Mouse (Mus musculus): Measurements from ENCODE around the gene Gm8122. TPM values are rescaled to one million over a fixed set of nuclear protein-coding genes. Genes with fewer than 3 reads are reported as not detected.
"Not testable (repeated sequence)": the region's sequence is repeated elsewhere in the genome, so short reads cannot be mapped to it uniquely, and the experiment has no call there.

Gene Gm8122
- not detected in 2 replicates for polyA plus RNA-seq (2014; fragmentation: Nextera tagmentation; extraction: Ambion mirVana)

DNA sequence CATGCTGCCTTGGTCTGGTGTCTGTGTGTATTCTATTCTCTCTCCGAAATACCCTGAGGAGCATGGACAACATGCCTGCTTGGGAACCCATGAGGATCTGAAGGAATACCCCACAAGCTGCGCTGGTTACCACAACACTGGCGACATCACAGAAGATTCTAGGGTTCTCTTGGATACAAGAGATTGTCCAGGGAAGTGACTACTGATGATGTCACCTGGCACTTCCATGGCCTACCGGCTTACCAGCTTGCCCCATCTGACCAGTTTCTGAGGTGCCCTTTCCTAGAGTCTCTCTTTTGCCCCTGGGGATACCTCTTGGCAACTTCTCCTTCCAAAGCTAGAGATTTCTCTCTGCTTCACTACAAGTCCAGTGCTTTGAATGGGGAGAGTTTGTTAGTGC, at the start of gene Gm8122:
TSS of gene Gm8122 (minus strand) at position 101 of the 400 bp plus-strand sequence.
- H3K27ac ChIP-seq (ENCODE audit: low read depth, low read length); H3K9ac ChIP-seq (replicated peaks; ENCODE audit: low read depth, low read length); H3K9me3 ChIP-seq (ENCODE audit: control insufficient read depth, low read length); H3K27me3 ChIP-seq (ENCODE audit: control insufficient read depth, insufficient read depth, low read length); ATAC-seq (ENCODE audit: low read depth); H3K4me1 ChIP-seq (ENCODE audit: control insufficient read depth, insufficient read depth, low read length); H3K4me3 ChIP-seq (ENCODE audit: low read depth, low read length); H3K4me2 ChIP-seq (ENCODE audit: low read depth, low read length); H3K36me3 ChIP-seq (ENCODE audit: control insufficient read depth, insufficient read depth, low read length): not testable (repeated sequence)
- 91% methylated on average over 2 of the region's 4 CpGs for WGBS

DNA sequence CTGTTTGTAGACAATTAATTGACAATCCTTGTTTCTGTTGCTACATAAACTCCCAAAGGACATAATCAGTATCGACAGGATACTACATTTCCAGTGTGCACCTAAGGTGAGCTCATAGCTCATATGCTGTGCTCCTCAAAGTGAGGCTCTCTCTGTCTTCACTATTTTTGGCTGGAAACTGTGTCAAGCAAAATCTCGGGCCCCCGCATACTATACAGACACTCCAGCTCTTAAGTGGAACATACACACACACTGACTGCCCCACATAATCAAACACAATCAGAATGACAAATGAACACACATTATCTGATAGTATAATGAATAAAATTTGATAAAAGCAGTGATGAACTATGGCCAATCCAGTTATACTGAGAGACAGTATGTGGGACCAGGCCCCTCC, 43.6 kb upstream of the Gm8122 start:
- not testable (repeated sequence) for H3K9ac ChIP-seq (replicated peaks; ENCODE audit: low read depth, low read length); H3K27me3 ChIP-seq (ENCODE audit: control insufficient read depth, insufficient read depth, low read length); H3K27ac ChIP-seq (ENCODE audit: low read depth, low read length); H3K4me3 ChIP-seq (ENCODE audit: low read depth, low read length); H3K4me2 ChIP-seq (ENCODE audit: low read depth, low read length); H3K4me1 ChIP-seq (ENCODE audit: control insufficient read depth, insufficient read depth, low read length); H3K36me3 ChIP-seq (ENCODE audit: control insufficient read depth, insufficient read depth, low read length); ATAC-seq (ENCODE audit: low read depth); H3K9me3 ChIP-seq (ENCODE audit: control insufficient read depth, low read length)
- 93% methylated on average over 3 of the region's 3 CpGs for WGBS

DNA sequence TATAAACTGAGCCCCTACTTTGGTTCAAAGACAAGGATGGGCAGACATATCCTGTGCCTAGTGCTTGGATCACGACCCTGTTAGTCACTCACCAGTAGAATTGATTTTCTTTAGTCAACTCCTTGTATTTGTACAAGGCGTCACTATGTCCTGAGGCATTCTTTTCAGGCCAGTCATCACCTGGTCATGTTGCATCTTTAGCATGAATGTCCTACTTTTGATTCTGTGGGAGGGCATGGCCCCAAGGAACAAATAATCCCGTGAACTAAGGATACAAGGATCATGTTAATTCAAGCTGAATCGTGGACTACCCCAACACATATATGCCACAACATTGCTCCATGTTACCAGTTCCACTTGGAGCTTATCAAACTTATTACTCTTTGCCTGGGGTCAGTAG, 43.0 kb upstream of the Gm8122 start:
- not testable (repeated sequence) for H3K27ac ChIP-seq (ENCODE audit: low read depth, low read length); H3K9me3 ChIP-seq (ENCODE audit: control insufficient read depth, low read length); H3K4me3 ChIP-seq (ENCODE audit: low read depth, low read length); H3K36me3 ChIP-seq (ENCODE audit: control insufficient read depth, insufficient read depth, low read length); H3K9ac ChIP-seq (replicated peaks; ENCODE audit: low read depth, low read length); ATAC-seq (ENCODE audit: low read depth); H3K4me1 ChIP-seq (ENCODE audit: control insufficient read depth, insufficient read depth, low read length); H3K27me3 ChIP-seq (ENCODE audit: control insufficient read depth, insufficient read depth, low read length); H3K4me2 ChIP-seq (ENCODE audit: low read depth, low read length)
- WGBS: 59% methylated on average over 4 of the region's 4 CpGs

DNA sequence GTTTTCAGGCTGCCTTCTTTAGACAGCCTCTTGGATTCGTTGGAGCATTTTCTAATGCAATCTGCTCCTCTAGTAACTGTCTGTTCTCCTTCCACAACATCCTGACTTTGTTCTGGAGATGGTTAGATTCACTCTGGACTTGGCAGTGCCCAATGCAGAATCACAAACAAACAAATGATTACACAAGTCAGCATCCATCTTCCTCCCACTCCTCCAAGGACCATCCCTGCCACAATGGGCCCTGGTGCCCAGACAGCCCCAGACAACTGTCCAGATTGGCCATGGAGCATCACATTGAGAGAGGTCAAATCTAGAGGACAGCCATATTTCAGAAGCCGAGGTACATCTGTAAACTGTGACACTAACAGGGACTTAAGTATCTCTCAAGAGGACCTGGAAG, 42.4 kb upstream of the Gm8122 start:
- WGBS: 67% methylated on average over 2 of the region's 2 CpGs

DNA sequence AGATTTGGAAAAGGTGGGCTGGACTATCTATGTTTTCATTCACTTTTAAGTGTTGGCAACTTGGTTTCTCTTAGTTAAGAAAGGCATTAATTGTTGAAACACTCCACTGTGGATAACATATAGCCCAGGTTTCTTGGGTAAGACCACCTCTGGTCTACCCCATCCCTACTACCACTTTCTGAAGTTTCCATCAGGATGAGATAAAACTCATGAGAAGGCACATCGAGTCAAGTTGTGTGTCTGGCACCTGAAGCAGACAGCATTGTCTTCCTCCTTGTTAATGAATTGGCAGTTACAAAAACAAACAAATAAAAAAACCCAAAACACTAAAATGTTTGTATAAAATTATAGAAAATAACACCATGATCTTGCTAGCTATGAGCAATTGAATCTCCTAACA, 40.6 kb upstream of the Gm8122 start:
- not testable (repeated sequence) for ATAC-seq (ENCODE audit: low read depth); H3K4me2 ChIP-seq (ENCODE audit: low read depth, low read length); H3K27me3 ChIP-seq (ENCODE audit: control insufficient read depth, insufficient read depth, low read length); H3K4me3 ChIP-seq (ENCODE audit: low read depth, low read length); H3K9me3 ChIP-seq (ENCODE audit: control insufficient read depth, low read length); H3K27ac ChIP-seq (ENCODE audit: low read depth, low read length); H3K9ac ChIP-seq (replicated peaks; ENCODE audit: low read depth, low read length); H3K4me1 ChIP-seq (ENCODE audit: control insufficient read depth, insufficient read depth, low read length); H3K36me3 ChIP-seq (ENCODE audit: control insufficient read depth, insufficient read depth, low read length)
- 88% methylated on average over 1 of the region's 1 CpGs for WGBS

More for the DNA sequence above, 42.4 kb upstream of the Gm8122 start:
- H3K9me3 ChIP-seq (ENCODE audit: control insufficient read depth, low read length); H3K27ac ChIP-seq (ENCODE audit: low read depth, low read length); H3K27me3 ChIP-seq (ENCODE audit: control insufficient read depth, insufficient read depth, low read length); H3K4me2 ChIP-seq (ENCODE audit: low read depth, low read length); H3K9ac ChIP-seq (replicated peaks; ENCODE audit: low read depth, low read length); H3K4me1 ChIP-seq (ENCODE audit: control insufficient read depth, insufficient read depth, low read length); H3K36me3 ChIP-seq (ENCODE audit: control insufficient read depth, insufficient read depth, low read length); H3K4me3 ChIP-seq (ENCODE audit: low read depth, low read length); ATAC-seq (ENCODE audit: low read depth): not testable (repeated sequence)

DNA sequence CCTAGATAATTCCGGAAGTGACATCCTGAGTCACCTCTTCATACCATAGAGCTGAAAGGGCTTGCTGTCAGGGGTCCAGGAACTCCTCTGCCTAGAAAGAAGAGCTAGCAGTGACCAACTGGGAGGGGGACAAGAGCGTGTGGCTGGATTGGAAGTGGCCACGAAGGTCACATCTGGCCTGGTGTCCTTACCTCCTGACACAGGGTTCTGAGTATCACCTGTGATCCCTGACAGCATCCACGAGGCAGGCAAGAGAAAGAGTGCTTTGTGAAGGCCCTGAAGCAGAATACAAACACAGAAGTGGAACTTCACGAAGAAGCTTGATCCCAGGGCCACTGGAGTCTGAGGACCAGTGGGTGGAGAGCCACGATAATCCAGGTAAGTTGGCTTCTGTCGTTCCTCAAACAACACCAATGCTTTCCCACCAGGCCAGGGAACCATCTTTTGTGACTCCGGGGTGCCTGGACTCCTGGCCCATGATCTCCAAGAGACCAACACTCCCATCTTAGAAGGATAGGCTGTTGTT, 39.9 kb upstream of the Gm8122 start, which contains the start of gene Gm9732:
TSS of gene Gm9732 (plus strand) at position 51 of the 526 bp plus-strand sequence.
- H3K36me3 ChIP-seq (ENCODE audit: control insufficient read depth, insufficient read depth, low read length); H3K27ac ChIP-seq (ENCODE audit: low read depth, low read length); ATAC-seq (ENCODE audit: low read depth); H3K4me2 ChIP-seq (ENCODE audit: low read depth, low read length); H3K4me3 ChIP-seq (ENCODE audit: low read depth, low read length); H3K4me1 ChIP-seq (ENCODE audit: control insufficient read depth, insufficient read depth, low read length); H3K27me3 ChIP-seq (ENCODE audit: control insufficient read depth, insufficient read depth, low read length); H3K9ac ChIP-seq (replicated peaks; ENCODE audit: low read depth, low read length); H3K9me3 ChIP-seq (ENCODE audit: control insufficient read depth, low read length): not testable (repeated sequence)
- 88% methylated on average over 8 of the region's 8 CpGs for WGBS

DNA sequence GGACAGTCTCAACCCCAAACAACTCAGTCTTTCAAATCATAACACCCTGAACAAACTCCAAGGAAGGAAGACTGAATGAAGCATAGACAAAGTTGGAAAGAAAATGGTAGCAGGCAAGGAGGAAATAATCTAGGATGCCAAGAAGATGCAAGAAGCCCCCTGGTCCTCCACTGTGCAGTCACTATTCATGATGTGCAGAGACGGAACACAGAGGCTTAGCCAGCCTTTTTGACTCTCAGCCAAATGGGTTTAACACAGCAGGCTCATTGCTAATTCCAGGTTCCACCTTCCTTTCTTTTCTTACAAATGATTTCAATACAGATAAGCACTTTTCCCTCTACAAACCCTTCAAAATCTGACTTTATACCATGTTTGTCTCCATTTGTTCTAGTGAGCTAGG, 38.1 kb upstream of the Gm8122 start:
- not testable (repeated sequence) for H3K9ac ChIP-seq (replicated peaks; ENCODE audit: low read depth, low read length); ATAC-seq (ENCODE audit: low read depth); H3K4me1 ChIP-seq (ENCODE audit: control insufficient read depth, insufficient read depth, low read length); H3K4me2 ChIP-seq (ENCODE audit: low read depth, low read length); H3K9me3 ChIP-seq (ENCODE audit: control insufficient read depth, low read length); H3K27me3 ChIP-seq (ENCODE audit: control insufficient read depth, insufficient read depth, low read length); H3K27ac ChIP-seq (ENCODE audit: low read depth, low read length); H3K4me3 ChIP-seq (ENCODE audit: low read depth, low read length); H3K36me3 ChIP-seq (ENCODE audit: control insufficient read depth, insufficient read depth, low read length)
- WGBS: 85% methylated on average over 1 of the region's 1 CpGs

DNA sequence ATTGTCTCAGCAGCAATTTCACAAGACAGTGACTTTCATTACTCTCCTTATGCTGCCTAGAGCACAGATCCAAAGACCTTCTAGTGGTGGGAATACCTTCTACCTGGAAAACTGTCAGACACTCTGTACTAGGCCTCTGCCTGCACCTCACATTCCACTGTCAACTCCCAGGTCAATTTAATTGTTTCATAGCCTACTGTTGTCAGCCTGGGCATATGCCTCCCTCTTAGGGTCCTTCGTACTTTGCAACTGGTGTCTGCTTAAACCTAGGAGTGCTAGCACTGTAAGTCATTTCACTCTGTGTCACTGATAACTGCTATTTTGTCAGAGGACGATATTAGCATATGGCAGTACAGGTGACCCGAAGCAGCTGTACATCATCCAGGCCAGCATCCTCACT, 34.1 kb upstream of the Gm8122 start:
- not testable (repeated sequence) for H3K4me3 ChIP-seq (ENCODE audit: low read depth, low read length); H3K9me3 ChIP-seq (ENCODE audit: control insufficient read depth, low read length); H3K36me3 ChIP-seq (ENCODE audit: control insufficient read depth, insufficient read depth, low read length); H3K4me2 ChIP-seq (ENCODE audit: low read depth, low read length); ATAC-seq (ENCODE audit: low read depth); H3K4me1 ChIP-seq (ENCODE audit: control insufficient read depth, insufficient read depth, low read length); H3K9ac ChIP-seq (replicated peaks; ENCODE audit: low read depth, low read length); H3K27me3 ChIP-seq (ENCODE audit: control insufficient read depth, insufficient read depth, low read length); H3K27ac ChIP-seq (ENCODE audit: low read depth, low read length)
- WGBS: 87% methylated on average over 3 of the region's 3 CpGs

DNA sequence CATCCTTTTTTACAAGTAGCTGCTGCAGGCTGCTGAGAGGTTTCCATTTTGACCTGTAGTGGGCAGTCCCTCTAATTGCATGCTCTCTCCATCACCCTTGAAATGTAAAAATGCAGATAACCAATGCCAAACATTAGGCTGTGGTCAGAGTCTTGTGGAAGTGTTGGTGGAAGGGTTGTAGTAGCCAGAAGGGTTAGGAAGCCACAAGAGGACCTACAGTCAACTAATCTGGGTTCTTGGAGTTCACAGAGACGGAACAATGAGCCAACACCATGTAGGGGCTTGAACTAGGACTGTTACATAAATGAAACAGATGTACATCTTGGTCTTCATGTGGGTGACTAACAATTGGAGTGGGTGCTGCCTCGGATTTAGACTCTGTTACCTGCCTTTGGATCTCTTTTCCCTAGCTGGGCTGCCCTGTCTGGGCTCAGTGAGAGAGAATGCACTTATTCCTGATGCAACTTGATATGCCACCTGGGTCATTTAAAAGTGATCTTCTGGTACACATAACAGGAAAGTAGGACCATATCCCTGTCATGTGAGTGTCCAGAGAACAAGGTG, 33.5 kb upstream of the Gm8122 start:
- H3K36me3 ChIP-seq (ENCODE audit: control insufficient read depth, insufficient read depth, low read length); ATAC-seq (ENCODE audit: low read depth); H3K9me3 ChIP-seq (ENCODE audit: control insufficient read depth, low read length); H3K27me3 ChIP-seq (ENCODE audit: control insufficient read depth, insufficient read depth, low read length); H3K4me2 ChIP-seq (ENCODE audit: low read depth, low read length); H3K4me1 ChIP-seq (ENCODE audit: control insufficient read depth, insufficient read depth, low read length); H3K9ac ChIP-seq (replicated peaks; ENCODE audit: low read depth, low read length); H3K27ac ChIP-seq (ENCODE audit: low read depth, low read length); H3K4me3 ChIP-seq (ENCODE audit: low read depth, low read length): not testable (repeated sequence)
- 58% methylated on average over 2 of the region's 2 CpGs for WGBS

Data from neural tube, embryonic 14.5 days (tissue).